Mouse (Mus musculus) kidney, adult 10 weeks (tissue): ENCODE results near the gene Gm527. TPM values are rescaled to one million over a fixed set of nuclear protein-coding genes. Genes with fewer than 3 reads are reported as not detected.

ENCODE experiments used
- polyA plus RNA-seq: library from polyadenylated mRNA; stranded (reverse); fragments of 350-450 nt; fragmentation: Illumina TruSeq; extraction: RNeasy Lipid Tissue Mini Kit (QIAGEN cat#74804); gene quantifications from one replicate; pipeline ENCODE4 v1.2.3, GENCODE M21; 2014; ENCODE audit warnings: low read depth, low replicate concordance

Gene Gm527
- polyA plus RNA-seq = 14.9 TPM

GRCm38 (mm10) chr12:64917578-64918471, at the start of gene Gm527:
Gm527 (plus strand) TSS chr12:64917906.

GRCm38 (mm10) chr12:64965124-64966026, 47.7 kb downstream of the Gm527 start, which contains the start of the genes Klhl28 and Togaram1:
Klhl28 (minus strand) TSS chr12:64965534.
Togaram1 (plus strand) TSS chr12:64965804.

Other genes with a start within 250 kb of the Gm527 start
- 16.7 TPM for gene Klhl28, start 47.6 kb downstream of the Gm527 start, polyA plus RNA-seq
- gene Togaram1, start 47.9 kb downstream of the Gm527 start, polyA plus RNA-seq = 57.1 TPM
- 54.0 TPM for gene Prpf39, start 118.4 kb downstream of the Gm527 start, polyA plus RNA-seq
- 355 TPM for gene Fkbp3, start 156.1 kb downstream of the Gm527 start, polyA plus RNA-seq
- gene Fancm, start 157.7 kb downstream of the Gm527 start, polyA plus RNA-seq = 7.1 TPM